Mouse (Mus musculus) stomach, postnatal 0 days (tissue): ENCODE measurements around the gene Alg2.

Experiments
- CTCF ChIP-seq: IDR thresholded peaks from 2 replicates; pipeline ENCODE4 v1.5.1; 2016; ENCODE audit warnings: antibody characterized with exemption, low read depth, mild to moderate bottlenecking, moderate library complexity
- EP300 ChIP-seq: optimal IDR thresholded peaks from 2 replicates; pipeline ENCODE3; 2016; ENCODE audit warnings: antibody characterized with exemption

DNA sequence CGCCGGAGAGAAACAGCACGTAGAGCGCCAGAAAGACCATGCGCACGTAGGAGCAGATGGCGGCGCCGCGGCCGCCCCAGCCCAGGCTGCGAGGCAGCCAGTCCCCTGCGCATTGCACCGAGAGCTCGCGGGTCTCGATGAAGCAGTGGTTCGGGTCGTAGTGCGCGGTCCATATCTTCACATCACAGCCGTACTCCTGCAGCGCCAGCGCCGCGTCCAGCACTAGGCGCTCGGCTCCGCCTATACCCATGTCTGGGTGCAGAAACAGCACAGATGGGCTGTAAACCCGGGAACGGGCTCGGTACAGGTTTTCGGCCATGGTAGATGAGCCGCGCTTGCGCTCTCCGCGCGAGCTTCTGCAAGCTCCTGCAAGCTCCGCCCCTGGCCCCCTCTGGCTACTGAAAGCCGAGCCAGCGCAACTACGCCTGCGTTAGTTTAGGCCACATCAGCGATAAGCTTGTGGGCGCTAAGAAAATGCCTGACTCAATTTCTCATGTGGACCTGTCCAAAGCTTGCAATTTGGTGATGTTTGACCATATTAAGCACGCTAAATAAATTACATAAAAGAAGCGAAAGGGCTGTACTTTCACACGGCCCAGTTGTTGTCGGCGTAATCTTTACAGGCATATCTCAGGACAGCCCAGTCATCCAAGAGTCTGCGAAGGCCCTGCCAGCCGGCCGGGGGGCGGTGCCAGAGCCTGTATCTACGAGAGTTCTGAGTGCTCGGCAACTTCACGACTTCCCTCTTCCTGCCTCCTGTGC is at the start of gene Alg2, which contains the start of gene Sec61b:
- TF ChIP-seq CTCF (peak; percentile 46), EP300 (peak; percentile 96)
